Mouse (Mus musculus) layer of hippocampus, adult 9-11 months (tissue): ENCODE data around the gene Aqp2.

Experiments
- DNase-seq: peaks from one replicate; pipeline ENCODE4 v3.0.0; 2022

Gene Aqp2

GRCm38 (mm10) chr15:99590429-99591084 lies 11.7 kb downstream of the Aqp2 start, which contains the start of gene Aqp5:
Gene Aqp5, plus strand, starts transcription at chr15:99590782.
- DNase-seq: no peak

DNA sequence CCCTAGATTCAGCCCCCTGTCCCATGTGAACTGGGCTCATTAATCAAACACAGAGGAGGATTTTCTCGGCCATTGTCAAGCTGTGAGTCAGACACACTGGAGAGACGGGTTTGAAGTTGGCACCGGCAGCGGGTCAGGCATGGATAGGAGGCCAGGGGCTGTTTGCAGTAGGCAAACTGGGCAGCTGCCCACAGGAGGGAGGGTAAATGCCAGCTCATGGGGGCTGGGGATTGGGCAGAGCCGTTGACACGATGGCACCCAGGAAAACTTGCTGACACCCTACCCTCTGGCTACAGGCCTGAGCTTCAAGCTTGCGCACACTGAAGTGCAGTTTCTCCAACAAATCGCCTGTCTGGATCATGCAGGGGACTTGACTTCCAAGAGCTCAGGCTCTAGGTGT lies 13.3 kb downstream of the Aqp2 start:
- DNase-seq: no peak

DNA sequence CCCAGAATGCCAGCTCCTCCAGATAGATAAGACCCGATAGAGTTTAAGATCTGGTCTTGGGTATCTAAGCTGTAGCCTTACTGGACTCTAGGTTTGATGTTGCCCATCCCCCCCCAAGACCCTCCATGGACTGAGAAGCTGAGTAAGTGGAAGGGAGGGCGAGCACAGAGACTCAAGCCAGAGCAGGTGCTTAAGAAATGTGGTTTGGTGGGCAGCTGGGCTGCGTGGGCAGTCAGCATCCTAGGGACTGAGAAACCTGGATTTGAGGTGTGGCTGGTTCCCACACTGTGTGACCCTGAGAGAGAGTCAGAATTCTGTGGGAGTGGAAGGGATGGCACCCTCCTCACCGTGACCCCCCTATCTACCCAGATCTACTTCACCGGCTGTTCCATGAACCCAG lies 14.0 kb downstream of the Aqp2 start:
- no peak for DNase-seq

DNA sequence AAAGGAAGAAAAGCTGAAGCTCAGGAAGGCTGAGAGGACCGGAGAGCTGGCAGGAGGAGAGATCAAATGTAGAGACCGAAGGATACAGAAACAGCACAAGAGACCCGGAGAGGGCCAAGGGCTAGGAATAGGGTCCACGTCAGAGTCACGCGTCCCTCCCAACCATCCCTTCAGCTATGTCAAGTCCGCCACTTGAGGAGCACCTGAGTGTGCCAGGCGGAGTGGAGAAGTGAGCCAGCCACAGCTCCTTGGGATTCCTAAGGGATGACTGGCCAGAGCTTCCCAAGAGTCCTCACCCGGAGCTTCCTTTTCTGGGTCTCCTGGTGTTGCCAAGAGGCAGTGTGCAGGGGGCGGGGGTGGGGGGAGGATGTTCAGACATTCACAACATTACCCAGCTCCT lies 16.1 kb downstream of the Aqp2 start:
- DNase-seq: no peak

- peak; percentile 85 for DNase-seq
Measured at GRCm38 (mm10) chr15:99596056-99596687, 17.3 kb downstream of the Aqp2 start.

GRCm38 (mm10) chr15:99596841-99597240 lies 18.0 kb downstream of the Aqp2 start:
- no peak for DNase-seq

DNA sequence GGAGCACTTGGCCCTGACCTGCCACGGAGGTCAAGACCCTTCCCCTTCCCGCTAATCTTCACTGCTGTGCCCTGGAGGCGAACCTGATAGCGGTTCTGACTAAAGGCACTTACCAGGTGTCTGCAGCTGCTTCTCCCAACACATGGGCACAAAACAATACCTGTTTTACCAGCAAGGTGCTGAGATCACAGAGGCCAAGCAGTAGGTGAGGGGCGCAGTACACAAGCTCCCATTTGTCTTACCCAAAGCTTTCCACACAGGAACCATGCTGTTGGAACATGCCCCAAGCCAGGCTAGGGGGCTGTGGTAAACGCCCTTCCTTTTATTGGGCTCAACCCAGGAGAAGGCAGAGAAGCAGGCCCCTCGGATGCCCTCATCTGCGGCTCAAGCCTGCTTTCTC lies 18.7 kb downstream of the Aqp2 start:
- DNase-seq: no peak

- no peak for DNase-seq
Measured at GRCm38 (mm10) chr15:99599245-99600070, 20.6 kb downstream of the Aqp2 start.

GRCm38 (mm10) chr15:99600986-99601822 lies 22.3 kb downstream of the Aqp2 start, which contains the start of gene Aqp6:
Gene Aqp6, plus strand, starts transcription at chr15:99601400.
- no peak for DNase-seq

GRCm38 (mm10) chr15:99601823-99602120 lies 22.9 kb downstream of the Aqp2 start:
- no peak for DNase-seq

GRCm38 (mm10) chr15:99602206-99602820 lies 23.5 kb downstream of the Aqp2 start:
- DNase-seq: no peak

DNA sequence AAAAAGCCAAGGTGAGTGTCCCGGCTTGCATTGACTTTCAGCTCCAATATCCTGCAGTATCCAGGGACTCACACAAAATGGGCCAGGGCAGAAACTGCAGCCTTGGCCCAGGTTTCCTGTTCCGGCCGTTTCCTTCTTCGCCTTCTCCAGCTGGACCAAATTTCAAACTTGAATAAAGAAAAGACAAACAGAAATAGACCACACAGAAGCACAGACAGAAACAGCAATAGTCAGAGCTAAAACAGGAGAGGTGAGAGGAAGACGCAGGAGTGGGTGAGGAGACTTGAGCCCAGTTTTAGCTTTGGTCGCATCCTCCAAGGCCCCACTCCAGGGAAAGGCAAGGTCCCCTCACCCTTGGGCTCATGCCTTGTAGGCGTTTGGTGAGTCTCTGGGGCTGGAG lies 24.4 kb downstream of the Aqp2 start:
- DNase-seq: no peak

DNA sequence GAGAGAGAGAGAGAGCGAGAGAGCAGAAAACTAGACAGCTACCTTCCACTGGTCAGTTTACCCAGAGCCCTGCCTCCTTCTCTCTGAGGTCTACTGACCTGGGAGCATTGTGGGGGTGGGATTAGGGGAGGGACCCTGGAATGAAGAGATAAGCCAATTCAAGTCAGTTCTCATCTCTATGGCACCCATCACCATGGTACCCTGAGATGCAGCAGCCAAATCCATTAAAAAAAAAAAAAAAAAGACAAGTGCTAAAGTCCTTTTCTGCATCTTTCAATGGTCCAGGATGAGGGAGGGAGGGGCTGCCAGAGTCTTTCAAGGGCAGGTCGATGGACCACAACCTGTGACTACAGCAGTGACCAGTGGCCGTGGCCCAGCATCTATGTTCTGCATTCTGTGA lies 26.7 kb downstream of the Aqp2 start:
- no peak for DNase-seq

DNA sequence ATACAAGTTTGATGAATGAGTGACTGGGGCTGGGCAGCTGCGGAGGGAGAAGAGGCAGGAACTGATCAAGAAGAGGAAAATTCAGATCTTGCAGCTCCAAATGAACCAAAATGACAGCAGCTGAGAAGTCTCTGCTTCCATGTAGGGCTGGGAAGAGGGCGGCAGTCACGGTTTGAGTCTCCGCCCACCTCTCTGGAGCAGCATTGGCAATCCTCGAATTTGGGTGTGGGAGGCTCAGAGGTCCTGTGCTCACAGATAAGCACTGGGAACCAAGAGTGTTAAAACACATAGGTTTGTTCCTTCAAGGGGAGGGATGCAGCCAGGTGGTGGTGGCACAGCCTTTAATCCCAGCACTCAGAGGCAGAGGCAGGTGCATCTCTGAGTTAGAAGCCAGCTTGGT lies 27.7 kb downstream of the Aqp2 start:
- DNase-seq: peak; percentile 29

- peak; percentile 35 for DNase-seq
Measured at GRCm38 (mm10) chr15:99607388-99608113, 28.7 kb downstream of the Aqp2 start.

DNA sequence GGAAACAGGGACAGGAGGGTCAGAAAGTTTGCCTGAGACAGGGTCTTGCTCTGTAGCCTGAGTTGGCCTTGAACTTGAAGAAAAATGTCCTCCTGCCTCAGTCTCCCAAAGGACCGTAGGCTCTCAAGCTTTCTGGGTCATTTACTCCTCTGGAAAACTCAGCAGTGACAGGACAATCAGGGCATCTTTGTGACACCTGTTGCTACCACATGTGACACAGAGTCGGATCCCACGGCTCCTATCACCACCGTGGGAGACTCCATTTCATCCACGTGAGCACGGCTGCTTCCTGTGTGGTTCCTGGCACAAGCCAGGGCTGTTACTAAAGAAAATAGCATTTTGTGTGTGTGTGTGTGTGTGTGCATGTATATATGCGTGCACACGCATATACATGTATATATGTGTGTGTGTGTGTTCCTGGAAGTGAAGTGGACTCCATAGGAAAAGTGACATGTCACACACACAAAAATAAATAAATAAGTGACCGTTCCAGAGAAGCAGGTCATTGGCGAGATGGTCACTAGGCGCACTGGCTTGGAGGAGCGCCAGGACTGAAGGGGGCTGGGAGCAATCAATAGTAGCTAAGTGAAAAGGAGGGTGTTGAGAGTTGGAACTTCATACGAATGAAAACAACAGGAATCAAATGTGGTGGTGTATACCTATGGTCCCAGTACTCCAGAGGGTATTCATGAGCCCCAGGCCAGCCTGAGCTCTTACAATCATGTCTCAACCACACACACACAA lies 29.7 kb downstream of the Aqp2 start:
- no peak for DNase-seq

GRCm38 (mm10) chr15:99611563-99611962 lies 32.7 kb downstream of the Aqp2 start:
- DNase-seq: no peak

GRCm38 (mm10) chr15:99614273-99614672 lies 35.4 kb downstream of the Aqp2 start:
- DNase-seq: no peak

DNA sequence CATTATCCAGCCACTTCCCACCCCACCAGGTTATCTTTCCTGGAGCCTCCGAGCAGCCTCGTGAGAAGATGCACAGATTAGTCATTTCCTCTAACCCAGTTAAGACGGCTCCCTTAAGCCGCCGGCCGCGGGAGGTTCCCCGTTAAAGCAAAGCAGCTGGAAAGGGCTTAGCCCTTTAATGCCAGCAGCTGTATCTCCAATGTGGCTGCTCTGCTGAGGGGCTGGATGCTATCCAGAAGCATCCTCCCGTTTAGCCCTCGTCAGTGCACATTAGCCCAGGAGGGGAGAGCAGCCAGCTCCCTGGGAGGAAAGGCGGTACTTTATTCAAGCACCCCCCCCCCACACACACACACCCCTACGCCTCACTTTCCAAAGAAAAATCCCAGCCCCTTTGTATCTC lies 35.9 kb downstream of the Aqp2 start:
- no peak for DNase-seq

DNA sequence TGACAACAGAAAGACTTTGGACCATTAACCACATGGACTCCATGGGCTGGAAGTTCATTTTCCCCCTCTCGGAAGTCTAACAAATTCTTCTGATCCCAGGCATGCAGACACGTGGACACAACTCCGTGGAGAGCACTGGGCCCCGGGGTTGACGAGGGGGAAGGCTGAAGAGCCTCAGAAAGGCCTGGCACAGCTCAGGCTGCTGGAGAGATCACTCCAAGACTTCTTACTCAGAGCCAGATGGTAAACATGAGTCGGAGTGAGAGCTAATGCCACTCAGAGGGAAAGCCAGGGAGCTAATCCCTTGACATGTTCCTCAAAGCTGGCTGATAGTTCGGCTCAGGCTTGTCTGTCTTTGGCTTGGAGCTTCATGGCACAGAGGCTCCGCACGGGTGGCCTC lies 36.4 kb downstream of the Aqp2 start:
- DNase-seq: no peak

DNA sequence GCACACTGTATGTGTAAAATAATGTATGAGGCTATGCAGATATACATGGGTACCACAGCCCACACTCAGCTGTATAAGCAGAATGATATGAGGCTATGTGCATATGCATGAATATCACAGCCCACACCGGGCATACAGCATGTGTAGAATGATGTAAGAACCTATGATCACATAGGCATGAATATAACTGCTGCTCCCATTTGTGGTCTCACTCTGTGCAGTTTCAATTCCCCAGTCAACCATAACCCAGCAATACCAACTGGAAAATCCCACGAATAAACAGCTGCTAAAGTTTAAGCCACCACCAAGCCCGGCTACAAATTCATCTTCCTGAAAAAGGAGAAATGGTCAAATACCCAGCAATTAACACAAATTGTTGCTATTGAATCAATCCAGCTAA lies 39.7 kb downstream of the Aqp2 start:
- no peak for DNase-seq
